Mouse (Mus musculus): ENCODE results near the gene Srd5a1.
A peak's percentile ranks its signal among the peaks of the same experiment; 100 is the strongest.

The Srd5a1 gene

GRCm38 (mm10) chr13:69541209-69541608 is 70.0 kb downstream of the Srd5a1 start:
- DNase-seq (ENCODE audit: low spot score) = no peak

- no peak for DNase-seq (ENCODE audit: low spot score)
Measured at GRCm38 (mm10) chr13:69538327-69538726, 72.9 kb downstream of the Srd5a1 start.

DNA sequence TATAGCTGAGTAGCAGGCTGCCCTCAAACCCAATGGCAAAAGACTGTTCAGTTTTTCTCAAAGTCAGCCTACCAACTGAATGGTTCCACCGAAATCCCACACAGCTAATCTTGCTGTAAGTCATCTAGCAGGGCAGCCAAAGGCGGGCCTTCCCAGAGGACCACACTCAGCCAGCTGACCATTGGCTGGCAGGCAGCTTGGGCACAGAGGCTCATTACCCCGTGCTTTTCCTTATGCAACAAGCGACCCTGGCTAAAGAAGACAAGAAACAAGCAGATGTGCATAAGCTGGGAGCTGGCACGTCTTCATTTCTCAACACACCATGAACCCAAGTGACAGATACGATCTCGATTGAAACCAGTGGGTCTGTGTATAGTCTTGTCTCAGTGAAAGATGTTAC is 73.9 kb downstream of the Srd5a1 start:
- no peak for DNase-seq (ENCODE audit: low spot score)

DNA sequence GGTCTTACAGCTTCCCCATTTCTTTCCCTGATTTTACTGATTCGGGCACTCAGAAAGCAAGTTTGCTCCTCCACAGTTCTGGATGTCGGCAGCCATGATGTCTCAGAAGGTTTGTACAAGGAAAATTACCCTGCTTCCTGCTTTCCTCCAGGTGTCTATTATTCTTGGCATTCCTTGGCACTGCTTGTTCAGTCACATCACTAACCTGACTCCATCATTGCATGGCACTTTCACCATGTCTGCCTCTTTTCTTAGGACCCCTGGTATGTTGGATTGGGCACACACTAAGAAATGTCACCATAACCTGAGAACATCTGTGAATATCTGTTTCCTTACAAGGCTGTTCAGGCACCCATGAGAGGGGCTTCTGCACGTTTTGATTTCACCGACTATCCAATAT is 75.2 kb downstream of the Srd5a1 start:
- DNase-seq (ENCODE audit: low spot score) = no peak

DNA sequence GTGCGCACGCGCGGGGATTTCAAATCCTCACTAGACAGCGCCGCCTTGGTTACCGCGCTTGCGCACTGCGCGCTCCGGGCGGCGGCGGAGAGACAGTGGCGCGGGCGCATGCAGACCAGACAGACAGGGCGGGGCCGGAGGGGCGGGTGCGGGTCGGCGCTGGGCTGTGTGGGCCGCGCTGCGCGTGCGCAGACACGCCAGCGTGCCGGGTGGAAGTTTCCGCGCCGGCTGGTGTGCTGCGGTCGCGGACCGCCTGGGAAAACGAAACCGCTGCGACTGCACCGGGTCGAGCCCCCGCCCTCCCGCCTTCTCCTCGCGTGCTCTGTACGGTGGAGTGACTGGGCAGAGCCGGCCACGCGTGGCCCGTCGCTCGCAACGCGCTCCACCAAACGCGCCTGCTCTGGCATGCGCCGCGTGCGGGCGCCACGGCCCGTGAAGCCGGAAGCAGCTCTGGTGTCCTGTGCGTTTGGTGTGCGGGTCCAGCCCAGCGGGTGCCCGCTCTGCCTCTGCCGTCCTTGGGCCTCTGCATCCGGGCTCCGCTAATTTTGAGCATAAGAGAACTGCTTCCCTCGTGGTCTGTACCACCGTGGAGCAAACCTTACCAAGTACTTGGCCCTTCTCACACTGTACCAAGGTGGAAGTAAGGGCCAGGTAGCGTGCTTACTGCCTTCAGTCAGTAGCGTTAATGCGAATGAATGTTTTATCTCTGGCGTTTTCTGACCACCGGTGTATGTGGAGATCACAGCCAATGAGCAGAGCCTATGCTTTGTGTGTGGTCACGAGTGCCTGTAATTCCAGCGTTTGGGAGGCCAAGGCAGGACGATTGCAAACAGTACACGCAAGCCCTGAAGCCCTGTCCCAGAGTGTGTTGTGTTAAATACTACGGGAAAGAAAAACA is 76.3 kb downstream of the Srd5a1 start:
- DNase-seq (ENCODE audit: low spot score) = peak; percentile 97

DNA sequence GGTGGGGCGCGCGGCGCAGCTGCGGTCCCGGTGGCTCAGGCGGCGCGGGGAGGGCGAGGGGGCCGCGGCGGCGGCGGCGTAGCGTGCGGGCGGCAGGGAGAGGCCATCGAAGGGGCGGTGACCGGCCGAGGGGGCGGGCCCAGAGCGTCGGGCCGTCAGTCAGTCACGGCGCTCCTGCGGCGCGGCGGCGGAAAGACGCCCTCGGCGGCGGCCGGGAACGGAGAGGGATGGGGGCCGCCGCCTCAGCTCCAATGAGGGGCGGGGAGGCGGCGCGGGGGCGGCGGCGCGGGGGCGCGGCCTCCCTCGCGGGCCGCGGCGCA is 76.9 kb downstream of the Srd5a1 start, which contains the start of gene Tent4a:
Gene Tent4a (minus strand): TSS at position 284 of the 320 bp plus-strand sequence.
- DNase-seq (ENCODE audit: low spot score) = no peak

DNA sequence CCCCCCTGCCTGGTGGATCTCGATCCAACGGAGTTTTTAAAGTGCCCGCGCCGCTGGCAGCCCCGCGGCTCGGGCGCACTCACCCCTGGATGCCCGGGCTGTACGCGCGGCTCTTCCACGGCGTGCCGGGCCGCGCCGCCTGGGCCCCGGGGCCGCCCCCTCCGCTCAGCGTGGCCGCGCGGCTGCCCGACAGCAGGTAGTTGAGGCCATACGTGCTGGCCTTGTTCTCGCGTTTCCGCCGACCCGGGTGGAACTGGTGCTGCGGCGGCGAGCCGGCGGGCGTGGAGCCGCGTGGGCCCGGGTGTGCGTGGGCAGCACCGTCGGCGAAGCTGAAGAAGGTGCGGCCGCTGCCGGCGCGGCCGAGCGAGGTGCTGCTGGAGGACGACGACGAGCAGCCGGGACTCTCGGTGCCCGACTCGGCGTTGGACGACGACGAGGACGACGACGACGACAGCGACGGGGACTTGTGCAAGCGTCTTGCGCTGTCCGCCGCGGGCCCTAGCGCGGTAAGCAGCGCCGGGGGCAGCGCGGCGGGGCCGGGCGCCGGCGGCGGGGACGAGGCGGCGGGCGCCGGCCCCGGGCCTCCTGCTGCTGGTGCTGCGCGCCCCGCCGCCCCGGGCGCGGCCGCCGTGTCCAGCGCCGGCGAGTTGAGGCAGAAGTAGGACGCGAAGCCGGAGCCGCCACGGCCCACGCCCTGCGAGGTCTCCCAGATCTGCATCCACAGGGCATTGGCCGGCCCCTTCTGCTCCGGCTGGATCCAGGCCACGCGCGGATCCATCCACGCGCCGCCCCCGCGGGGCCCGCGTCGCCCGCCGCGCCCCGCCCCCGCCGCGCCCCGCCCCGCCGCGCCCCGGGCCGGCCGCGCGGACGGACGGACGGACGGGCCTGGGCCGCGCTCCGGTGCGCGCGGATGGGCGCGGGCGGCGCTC is 77.6 kb downstream of the Srd5a1 start, which contains the start of gene Nsun2:
Gene Nsun2 (plus strand): TSS at position 342 of the 929 bp plus-strand sequence.
- DNase-seq (ENCODE audit: low spot score) = peak; percentile 60

DNA sequence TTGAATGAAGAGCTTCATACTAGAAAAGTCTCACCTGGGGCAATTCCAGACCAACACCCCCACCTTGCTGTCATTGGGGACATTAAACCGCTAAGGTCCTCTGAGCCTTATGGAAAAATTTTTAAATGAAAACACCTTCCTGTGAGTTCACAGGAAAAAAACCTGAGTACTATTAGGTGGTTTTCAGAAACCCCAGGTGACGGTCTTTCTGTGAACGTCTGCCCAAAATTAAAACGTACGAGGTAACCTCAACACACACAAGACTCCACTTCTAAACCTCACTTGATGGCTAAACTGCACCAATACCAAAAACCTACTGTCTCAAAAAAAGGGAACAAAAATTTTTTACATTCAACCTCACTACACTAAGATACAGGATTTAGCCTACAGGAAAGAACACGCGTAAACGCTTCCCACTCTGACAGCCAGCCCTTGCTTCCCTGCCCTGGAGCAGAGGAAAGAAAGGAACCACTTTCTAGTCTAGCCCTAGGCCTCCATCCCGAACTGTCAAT is 78.3 kb downstream of the Srd5a1 start:
- DNase-seq (ENCODE audit: low spot score) = no peak

DNA sequence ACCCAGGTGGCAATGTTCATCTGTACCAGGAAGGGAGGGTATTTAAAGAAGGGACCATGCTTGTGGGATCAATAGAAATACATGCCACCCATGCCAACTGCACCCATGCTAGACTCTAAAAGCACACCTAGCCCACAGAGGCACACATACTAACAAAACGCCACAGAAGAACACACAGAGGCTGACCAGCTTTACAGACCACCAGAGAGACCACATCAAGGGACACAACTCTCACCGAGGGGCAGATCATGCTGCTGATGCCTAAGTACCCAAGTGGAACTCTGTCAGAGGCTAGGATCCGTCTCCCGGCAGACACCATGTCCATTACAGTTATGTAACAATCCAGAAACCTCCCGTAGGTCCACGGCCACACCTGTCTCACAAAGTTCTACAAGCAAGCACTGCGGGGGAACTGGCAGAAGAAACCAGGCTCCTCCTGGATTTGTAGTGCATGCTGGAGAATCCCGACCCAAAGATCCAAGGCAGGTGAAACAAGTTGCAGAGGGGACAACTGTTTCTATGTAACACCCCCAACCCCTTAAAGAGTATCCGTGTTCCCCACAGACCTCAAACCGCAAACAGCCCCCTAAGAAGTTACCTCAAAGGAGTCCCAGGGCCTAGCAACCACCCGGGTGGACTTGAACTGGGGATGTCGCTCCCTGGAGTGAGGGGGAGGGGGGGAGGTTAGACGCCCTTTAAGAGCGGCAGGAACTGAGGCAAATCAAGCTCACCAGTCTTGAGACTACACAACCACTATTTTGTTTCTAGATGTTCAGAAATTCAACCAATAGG is 78.9 kb downstream of the Srd5a1 start:
- no peak for DNase-seq (ENCODE audit: low spot score)

DNA sequence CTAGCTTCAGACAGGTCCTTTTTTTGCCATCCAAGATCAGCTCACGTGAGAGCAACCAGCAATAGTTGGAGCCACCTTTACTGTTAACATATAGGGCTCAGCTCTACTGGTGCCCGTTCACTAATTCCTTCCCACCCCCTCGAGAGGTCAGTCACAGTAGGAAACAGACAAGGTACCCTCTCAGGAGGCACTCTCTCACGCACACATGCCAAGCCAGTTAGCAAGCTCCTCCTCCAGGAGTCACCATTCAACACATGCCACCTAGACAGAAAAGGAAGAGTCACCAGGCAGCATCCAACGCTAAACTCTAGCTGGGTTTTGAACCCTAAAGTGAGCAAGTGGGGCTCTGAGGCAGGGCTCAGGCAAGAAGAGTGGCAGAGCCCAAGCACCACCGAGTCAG is 79.8 kb downstream of the Srd5a1 start:
- no peak for DNase-seq (ENCODE audit: low spot score)

- no peak for DNase-seq (ENCODE audit: low spot score)
Measured at GRCm38 (mm10) chr13:69530951-69531350, 80.3 kb downstream of the Srd5a1 start.

- no peak for DNase-seq (ENCODE audit: low spot score)
Measured at GRCm38 (mm10) chr13:69530156-69530555, 81.1 kb downstream of the Srd5a1 start.

DNA sequence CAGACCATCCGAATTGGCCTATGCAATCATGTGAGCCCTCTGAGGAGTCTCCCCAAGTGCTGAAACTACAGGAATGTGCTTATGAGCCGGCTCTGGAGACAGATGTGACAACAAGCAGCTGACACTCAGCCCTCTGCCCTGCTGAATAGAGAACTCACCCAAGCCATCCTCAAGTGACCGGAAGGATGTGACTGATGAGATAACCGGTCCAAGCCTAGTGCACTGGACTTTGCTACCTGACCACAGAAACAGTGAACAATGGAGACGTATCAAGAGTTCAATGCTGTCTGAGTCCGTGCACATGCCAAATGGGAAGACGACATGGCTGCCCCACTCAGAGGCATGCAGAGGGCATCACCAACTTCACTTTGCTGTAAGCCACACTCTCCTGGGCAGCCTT is 82.7 kb downstream of the Srd5a1 start:
- no peak for DNase-seq (ENCODE audit: low spot score)

DNA sequence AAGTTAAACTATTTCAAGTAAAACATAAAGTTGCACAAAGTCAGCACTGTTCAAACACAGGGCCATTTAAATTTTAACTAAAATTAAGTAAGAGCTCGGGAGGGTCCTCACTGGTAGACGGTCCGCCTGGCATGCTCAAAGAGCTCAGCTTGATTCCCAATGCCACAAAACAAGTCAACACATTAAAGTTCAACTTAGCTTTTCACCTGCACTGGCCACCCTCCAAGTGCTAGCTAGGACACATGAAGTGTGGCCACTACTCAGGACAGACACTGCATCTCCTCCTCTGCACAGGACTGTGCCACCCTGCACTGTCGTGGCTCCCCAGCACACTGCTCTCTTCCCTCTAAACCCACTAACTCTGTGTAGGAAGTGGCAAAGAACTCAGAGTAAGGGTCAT is 85.4 kb downstream of the Srd5a1 start:
- no peak for DNase-seq (ENCODE audit: low spot score)

DNA sequence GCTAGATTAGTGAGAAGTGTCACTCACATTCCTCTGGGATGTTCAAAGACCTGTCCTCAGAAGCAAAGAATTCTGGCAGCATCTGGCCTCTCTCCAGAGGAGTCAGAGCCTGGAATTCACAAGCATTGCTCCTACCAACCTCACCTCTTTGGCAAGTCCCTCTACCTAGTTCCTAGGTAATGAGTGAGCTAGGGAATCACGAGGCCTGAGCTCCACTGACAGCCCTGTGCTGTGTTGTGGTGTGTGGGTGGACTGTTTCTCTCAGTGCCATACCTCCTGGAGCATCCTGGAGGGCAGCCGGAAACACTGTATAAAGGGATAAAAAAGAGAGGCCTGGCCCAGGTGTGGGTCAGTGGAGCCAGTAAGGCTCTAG is 87.1 kb downstream of the Srd5a1 start:
- DNase-seq (ENCODE audit: low spot score) = no peak

Measured in urinary bladder, postnatal 25 days (tissue).